Mouse (Mus musculus) forelimb bud, embryonic 11.5 days (tissue): Measurements from ENCODE around the gene Wdr91.

ENCODE experiments used
- DNase-seq: peaks from one replicate; pipeline ENCODE4 v3.0.0-alpha.2; 2012; ENCODE audit warnings: low read depth, low spot score

The Wdr91 gene

GRCm38 (mm10) chr6:34879101-34879740, 31.5 kb downstream of the Wdr91 start:
- no peak for DNase-seq

GRCm38 (mm10) chr6:34877509-34878321, 33.0 kb downstream of the Wdr91 start, which contains the start of gene Cyren:
Gene Cyren (minus strand): TSS chr6:34878060.
- peak; percentile 93 for DNase-seq

- no peak for DNase-seq
Observed at GRCm38 (mm10) chr6:34876835-34877156, 33.9 kb downstream of the Wdr91 start.

- DNase-seq: no peak
Observed at GRCm38 (mm10) chr6:34875966-34876834, 34.5 kb downstream of the Wdr91 start.

- no peak for DNase-seq
Observed at GRCm38 (mm10) chr6:34875268-34875761, 35.4 kb downstream of the Wdr91 start.

GRCm38 (mm10) chr6:34874101-34874921, 36.4 kb downstream of the Wdr91 start:
- no peak for DNase-seq

GRCm38 (mm10) chr6:34872871-34873270, 37.8 kb downstream of the Wdr91 start:
- no peak for DNase-seq

GRCm38 (mm10) chr6:34871929-34872328, 38.7 kb downstream of the Wdr91 start:
- no peak for DNase-seq

GRCm38 (mm10) chr6:34870724-34871123, 40.0 kb downstream of the Wdr91 start:
- DNase-seq: no peak

GRCm38 (mm10) chr6:34870136-34870535, 40.5 kb downstream of the Wdr91 start:
- DNase-seq: no peak

- DNase-seq: no peak
Observed at GRCm38 (mm10) chr6:34869225-34869915, 41.3 kb downstream of the Wdr91 start.

- DNase-seq: no peak
Observed at GRCm38 (mm10) chr6:34868507-34869217, 42.0 kb downstream of the Wdr91 start.

- DNase-seq: no peak
Observed at GRCm38 (mm10) chr6:34867995-34868350, 42.7 kb downstream of the Wdr91 start.

GRCm38 (mm10) chr6:34867301-34867994, 43.2 kb downstream of the Wdr91 start:
- no peak for DNase-seq

GRCm38 (mm10) chr6:34866786-34867185, 43.9 kb downstream of the Wdr91 start:
- DNase-seq: no peak

- DNase-seq: no peak
Observed at GRCm38 (mm10) chr6:34865711-34866593, 44.7 kb downstream of the Wdr91 start.

- no peak for DNase-seq
Observed at GRCm38 (mm10) chr6:34865213-34865612, 45.5 kb downstream of the Wdr91 start.

- no peak for DNase-seq
Observed at GRCm38 (mm10) chr6:34863786-34864514, 46.7 kb downstream of the Wdr91 start.
